Mouse (Mus musculus) ES-E14 (cell line): ENCODE measurements around the gene Pitpnm3.

Experiments
- HCFC1 ChIP-seq: IDR thresholded peaks from 2 replicates; pipeline ENCODE4 v1.6.1; 2012; ENCODE audit warnings: low read length, inconsistent platforms, borderline replicate concordance; ENCODE audit not compliant: insufficient read depth
- MAFK ChIP-seq: IDR thresholded peaks from 2 replicates; pipeline ENCODE4 v1.6.1; 2014; ENCODE audit warnings: mild to moderate bottlenecking, low read depth, low read length, inconsistent platforms; ENCODE audit not compliant: insufficient read depth
- ZC3H11A ChIP-seq: IDR thresholded peaks from 2 replicates; pipeline ENCODE4 v1.6.1; 2012; ENCODE audit warnings: low read depth, mild to moderate bottlenecking, inconsistent platforms, low read length, borderline replicate concordance
- ZNF384 ChIP-seq: IDR thresholded peaks from 2 replicates; pipeline ENCODE4 v1.6.1; 2012; ENCODE audit warnings: low read depth, low read length, inconsistent platforms

DNA sequence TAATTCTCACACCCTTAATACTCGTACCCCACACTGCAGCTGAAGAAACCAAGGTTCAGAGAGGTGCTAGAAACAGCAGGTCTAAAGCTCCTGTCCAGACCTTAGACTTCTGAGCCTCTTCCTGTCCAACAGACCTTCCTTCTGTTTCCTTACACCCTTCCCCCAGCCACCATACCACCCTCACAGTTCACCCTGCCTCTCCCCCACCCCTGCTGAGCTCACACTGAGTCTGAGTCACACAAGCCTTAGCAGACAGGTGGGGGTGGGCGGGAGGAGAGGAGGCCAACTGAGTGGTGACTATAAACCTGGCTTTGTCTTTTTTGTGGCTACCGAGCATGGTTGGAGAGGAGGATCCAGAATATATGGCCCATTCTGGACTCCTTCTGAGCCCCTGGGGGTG is 24.9 kb downstream of the Pitpnm3 start:
- TF ChIP-seq ZNF384 (no peak), ZC3H11A (no peak), MAFK (no peak), HCFC1 (no peak)
